Mouse (Mus musculus) urinary bladder, adult 18-20 months (tissue): ENCODE results near the gene Shank1.

Experiments used
- DNase-seq, 2 experiments: peaks; one replicate each; pipeline ENCODE4 v3.0.0; 2022; ENCODE audit warnings: low spot score in 2 of 2, mixed read lengths in 2 of 2

Shank1 gene

GRCm38 (mm10) chr7:44373889-44374652 lies 64.0 kb downstream of the Shank1 start:
- DNase-seq = peak; percentile 86 to 87

DNA sequence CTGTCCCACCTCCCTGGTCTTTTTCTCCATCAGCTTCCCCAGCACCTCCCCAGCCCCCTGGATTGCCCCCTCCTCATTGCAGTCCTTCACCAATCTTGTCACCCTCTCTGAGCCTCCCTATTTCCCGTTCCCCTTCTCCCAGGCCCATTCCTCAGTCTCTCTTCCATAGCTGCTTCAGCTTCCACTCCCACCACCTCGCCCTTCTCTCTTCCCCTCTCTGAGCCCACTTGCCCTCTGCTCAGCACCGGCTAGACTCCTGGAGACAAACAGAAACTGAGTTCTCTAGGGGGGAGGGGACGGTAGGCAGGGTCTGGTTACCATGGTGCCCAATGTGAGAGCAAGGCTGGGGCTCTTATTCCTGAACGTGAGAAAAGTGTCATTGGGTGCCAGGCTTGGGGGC lies 64.7 kb downstream of the Shank1 start:
- no peak for DNase-seq

GRCm38 (mm10) chr7:44375207-44375606 lies 65.2 kb downstream of the Shank1 start:
- DNase-seq = no peak

DNA sequence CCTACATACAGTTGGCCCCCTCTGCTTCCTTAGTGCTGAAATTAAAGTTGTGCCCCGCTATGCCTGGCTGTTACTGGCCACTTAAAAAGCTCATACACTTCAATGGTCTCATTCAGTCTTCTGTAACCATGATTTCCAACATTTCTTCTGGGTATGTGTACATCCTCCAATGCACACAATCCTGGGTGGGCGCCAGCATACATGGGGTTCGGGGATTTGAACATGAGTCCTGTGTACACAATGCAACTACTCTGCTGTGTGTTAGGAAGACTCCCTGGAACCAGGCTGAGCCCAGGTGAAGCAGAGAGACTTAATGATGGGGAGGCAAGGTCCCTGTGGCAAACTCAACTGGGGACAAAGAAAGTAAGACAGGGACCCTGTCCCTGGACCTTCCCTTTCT lies 65.7 kb downstream of the Shank1 start:
- DNase-seq = no peak

DNA sequence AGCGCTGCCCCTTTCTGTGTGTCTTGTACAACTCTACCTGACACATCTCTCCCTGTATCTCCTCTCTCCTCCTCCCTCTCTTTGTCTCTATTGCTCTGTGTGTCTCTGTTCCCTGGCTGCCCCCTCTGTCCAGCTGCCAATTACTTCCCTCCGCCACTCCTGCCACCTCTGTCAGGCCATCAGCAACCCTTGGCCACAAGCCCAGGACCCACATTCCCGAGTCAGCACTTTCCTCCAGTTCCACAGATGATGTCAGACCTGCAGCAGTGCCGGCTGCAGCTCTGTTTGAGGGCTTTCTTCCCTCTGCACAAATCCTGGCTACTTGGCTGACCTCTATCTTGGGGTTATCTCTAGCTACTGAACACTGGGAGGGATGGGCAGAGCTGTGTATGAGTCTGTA lies 68.2 kb downstream of the Shank1 start:
- no peak for DNase-seq

DNA sequence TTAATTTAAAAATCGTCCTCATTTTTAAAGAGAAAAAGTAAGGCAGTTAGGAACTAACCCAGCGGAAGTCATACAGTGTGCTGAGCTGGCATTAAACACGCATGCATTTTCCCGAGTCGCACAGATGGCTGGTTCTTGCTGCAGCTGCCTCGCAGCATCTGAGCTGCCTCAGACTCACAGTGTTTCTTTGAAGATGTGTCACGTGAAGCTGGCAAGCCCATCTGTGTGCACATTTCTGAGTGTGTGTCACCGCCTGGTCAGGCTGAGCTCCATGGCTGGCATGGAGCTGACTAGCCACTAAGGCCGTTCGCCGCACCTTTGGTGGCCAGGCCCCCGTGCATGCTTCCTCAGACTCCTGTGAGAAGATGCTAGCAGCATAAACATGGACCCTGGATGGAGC lies 72.5 kb downstream of the Shank1 start:
- no peak for DNase-seq

GRCm38 (mm10) chr7:44383980-44384715 lies 74.1 kb downstream of the Shank1 start, which contains the start of gene Syt3:
TSS of gene Syt3 (plus strand) at chr7:44384102.
- DNase-seq = peak; percentile 44 to 62

DNA sequence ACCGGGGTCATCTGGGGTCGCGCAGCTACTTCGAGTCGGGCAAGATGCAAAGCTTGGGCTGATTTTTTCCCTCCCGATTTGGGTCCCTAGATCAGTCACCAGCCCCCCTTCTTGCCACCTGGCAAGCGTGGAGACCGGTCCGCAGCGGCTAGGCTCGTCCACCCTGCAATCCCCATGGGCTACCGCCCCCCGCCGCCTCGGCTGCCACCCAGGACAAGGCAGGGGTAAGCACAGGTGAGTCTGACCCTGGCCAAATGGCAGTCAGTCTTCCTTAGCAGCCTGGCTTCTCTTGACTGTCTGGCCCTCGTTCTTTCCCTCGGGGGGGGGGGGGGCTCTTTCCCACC lies 74.6 kb downstream of the Shank1 start:
- peak in 1 of 2 experiments; percentile 55 for DNase-seq

DNA sequence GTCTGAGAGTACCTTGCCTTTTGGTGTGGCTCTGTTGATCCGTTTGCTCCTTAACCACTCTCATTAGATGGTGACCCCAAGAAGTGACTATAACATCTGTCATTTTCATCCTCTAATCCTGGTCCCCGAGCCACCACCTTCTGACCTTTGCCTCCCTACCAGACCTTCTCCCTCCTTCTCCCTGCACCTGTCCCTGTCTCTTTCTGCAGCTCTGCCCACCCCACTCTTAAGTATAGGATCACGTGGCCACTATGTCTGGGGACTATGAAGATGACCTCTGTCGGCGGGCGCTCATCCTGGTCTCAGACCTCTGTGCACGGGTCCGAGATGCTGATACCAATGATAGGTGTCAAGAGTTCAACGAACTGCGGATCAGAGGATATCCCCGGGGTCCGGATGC lies 75.7 kb downstream of the Shank1 start, which contains the start of gene 1700008O03Rik:
TSS of gene 1700008O03Rik (minus strand) at position 101 of the 400 bp plus-strand sequence.
- no peak for DNase-seq

DNA sequence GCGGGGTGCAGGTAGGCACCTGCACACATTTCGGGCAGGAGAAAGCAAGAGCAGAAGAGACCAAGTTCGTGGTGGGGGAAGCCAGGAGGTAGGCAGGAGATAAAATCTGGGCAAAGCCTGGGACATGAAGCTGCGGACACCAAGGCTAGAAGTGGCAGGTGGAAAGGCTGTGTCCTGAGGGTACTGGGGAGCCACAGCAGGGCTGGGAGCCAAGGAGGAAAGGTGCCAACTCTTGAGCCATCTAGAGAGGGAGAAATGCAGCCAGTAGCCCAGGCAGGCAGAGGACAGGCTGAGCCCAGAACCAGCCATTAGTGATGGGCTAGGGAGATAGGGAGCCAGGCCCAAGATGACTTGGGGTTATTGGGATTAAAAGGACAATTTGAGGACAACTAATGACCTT lies 81.8 kb downstream of the Shank1 start:
- DNase-seq = no peak

- no peak for DNase-seq
Measured at GRCm38 (mm10) chr7:44392341-44392740, 82.3 kb downstream of the Shank1 start.

DNA sequence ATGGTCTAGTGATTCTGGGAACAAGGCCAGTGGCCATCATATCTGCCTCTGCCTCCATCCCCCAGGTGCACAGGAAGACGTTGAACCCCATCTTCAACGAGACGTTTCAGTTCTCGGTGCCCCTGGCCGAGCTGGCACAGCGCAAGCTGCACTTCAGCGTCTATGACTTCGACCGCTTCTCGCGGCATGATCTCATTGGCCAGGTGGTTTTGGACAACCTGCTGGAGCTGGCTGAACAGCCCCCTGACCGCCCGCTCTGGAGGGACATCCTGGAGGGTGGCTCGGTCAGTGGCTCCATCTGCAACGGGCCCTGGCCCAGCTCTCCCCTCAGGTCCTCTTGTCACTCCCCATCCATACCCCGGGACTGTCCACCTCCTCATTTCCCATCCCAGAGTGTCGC lies 83.2 kb downstream of the Shank1 start:
- DNase-seq = no peak

DNA sequence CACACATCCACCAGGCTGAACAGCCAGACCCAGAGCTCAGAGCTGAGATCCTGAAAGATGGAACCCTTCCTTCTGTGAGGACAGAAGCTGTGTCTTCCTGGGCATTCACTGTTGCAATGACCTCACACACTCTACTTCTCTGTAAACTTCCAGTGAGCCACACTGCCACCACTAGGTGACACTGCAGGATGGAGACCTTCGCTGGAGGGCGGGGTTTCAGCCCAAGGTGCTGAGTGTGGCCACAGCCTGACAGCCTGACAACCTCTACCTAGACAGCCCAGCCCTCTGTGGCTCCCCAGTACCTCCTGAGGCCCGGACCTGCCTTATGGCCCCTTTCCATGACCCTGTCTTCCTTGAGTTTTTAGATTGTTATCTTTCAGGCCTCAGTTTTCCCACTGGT lies 88.5 kb downstream of the Shank1 start:
- peak in 1 of 2 experiments; percentile 16 for DNase-seq

DNA sequence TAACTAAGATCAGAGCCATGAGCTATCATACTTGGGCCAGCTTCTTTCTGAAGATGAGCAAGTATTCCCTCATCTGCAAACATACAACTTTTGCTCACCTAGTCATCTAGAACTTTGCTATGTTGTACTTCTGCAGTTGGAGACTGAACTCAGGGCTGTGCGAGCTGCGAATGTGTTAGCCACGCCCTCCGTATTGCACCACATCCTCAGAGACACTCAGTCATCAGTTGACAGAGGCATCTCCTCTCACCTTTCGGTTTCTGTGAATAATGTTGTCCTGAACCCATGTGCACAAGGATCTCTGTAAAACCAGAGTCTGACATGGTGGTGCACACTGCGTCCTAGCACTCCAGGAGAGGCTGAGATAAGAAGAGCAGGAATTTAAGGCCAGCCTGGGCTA lies 91.6 kb downstream of the Shank1 start:
- DNase-seq = no peak

- peak; percentile 40 to 78 for DNase-seq
Measured at GRCm38 (mm10) chr7:44405346-44406014, 95.4 kb downstream of the Shank1 start.

- no peak for DNase-seq
Measured at GRCm38 (mm10) chr7:44406015-44406355, 95.9 kb downstream of the Shank1 start.
